Mouse (Mus musculus) gastrocnemius, adult 8-10 months (tissue): ENCODE data around the gene Rin2. TPM values are rescaled to one million over a fixed set of nuclear protein-coding genes. Genes with fewer than 3 reads are reported as not detected.

Experiments used
- DNase-seq, 2 experiments: peaks; one replicate each; pipeline ENCODE4 v3.0.0; 2022; ENCODE audit warnings: low spot score in 2 of 2
- total RNA-seq, 4 experiments: library from RNA; stranded (reverse); gene quantifications; 2 replicates each; pipeline ENCODE4 v1.2.4; 2022

Gene Rin2
- total RNA-seq = 10 to 100 TPM in 2 of 4 experiments, 1 to 10 TPM in 2; 5.3 to 12.9 (median 10.1) TPM

GRCm38 (mm10) chr2:145675142-145675755, at the start of gene Rin2:
TSS of gene Rin2 (plus strand) at chr2:145675215.
- DNase-seq = peak; percentile 17 to 37

- DNase-seq = no peak
Observed at GRCm38 (mm10) chr2:145631123-145631798, 43.8 kb upstream of the Rin2 start.

- no peak for DNase-seq
Observed at GRCm38 (mm10) chr2:145631799-145632174, 43.2 kb upstream of the Rin2 start.

GRCm38 (mm10) chr2:145633811-145634210, 41.2 kb upstream of the Rin2 start:
- no peak for DNase-seq

GRCm38 (mm10) chr2:145640255-145640984, 34.6 kb upstream of the Rin2 start:
- no peak for DNase-seq

GRCm38 (mm10) chr2:145655373-145655960, 19.5 kb upstream of the Rin2 start:
- no peak for DNase-seq

- DNase-seq = no peak
Observed at GRCm38 (mm10) chr2:145656121-145656520, 18.9 kb upstream of the Rin2 start.

GRCm38 (mm10) chr2:145656716-145657115, 18.3 kb upstream of the Rin2 start:
- DNase-seq = no peak

GRCm38 (mm10) chr2:145661242-145661641, 13.8 kb upstream of the Rin2 start:
- no peak for DNase-seq

GRCm38 (mm10) chr2:145663899-145664298, 11.1 kb upstream of the Rin2 start:
- DNase-seq = no peak

- DNase-seq = no peak
Observed at GRCm38 (mm10) chr2:145664311-145664710, 10.7 kb upstream of the Rin2 start.

GRCm38 (mm10) chr2:145668135-145668534, 6.9 kb upstream of the Rin2 start:
- no peak for DNase-seq

- no peak for DNase-seq
Observed at GRCm38 (mm10) chr2:145670131-145670530, 4.9 kb upstream of the Rin2 start.

- no peak for DNase-seq
Observed at GRCm38 (mm10) chr2:145674496-145675141, 396 bp upstream of the Rin2 start.

- no peak for DNase-seq
Observed at GRCm38 (mm10) chr2:145675756-145676543, 935 bp downstream of the Rin2 start.

GRCm38 (mm10) chr2:145676544-145676925, 1.5 kb downstream of the Rin2 start:
- no peak for DNase-seq

GRCm38 (mm10) chr2:145676936-145677335, 1.9 kb downstream of the Rin2 start:
- DNase-seq = no peak

GRCm38 (mm10) chr2:145680141-145680540, 5.1 kb downstream of the Rin2 start:
- DNase-seq = no peak

- no peak for DNase-seq
Observed at GRCm38 (mm10) chr2:145680762-145681161, 5.7 kb downstream of the Rin2 start.

GRCm38 (mm10) chr2:145681626-145682025, 6.6 kb downstream of the Rin2 start:
- no peak for DNase-seq

GRCm38 (mm10) chr2:145682924-145683323, 7.9 kb downstream of the Rin2 start:
- DNase-seq = no peak
